Mouse (Mus musculus) embryo, embryonic 10 days (tissue): ENCODE measurements at regions not wholly inside any gene's neighbourhood (a gene's known extent, or its start where the extent isn't known, plus 50 kb on each side); places are given as distances from the start of the nearest gene placed in this dataset.

ENCODE experiments used
- DNase-seq: peaks from one replicate; pipeline ENCODE4 v3.0.0-alpha.2; 2015; ENCODE audit warnings: low spot score

DNA sequence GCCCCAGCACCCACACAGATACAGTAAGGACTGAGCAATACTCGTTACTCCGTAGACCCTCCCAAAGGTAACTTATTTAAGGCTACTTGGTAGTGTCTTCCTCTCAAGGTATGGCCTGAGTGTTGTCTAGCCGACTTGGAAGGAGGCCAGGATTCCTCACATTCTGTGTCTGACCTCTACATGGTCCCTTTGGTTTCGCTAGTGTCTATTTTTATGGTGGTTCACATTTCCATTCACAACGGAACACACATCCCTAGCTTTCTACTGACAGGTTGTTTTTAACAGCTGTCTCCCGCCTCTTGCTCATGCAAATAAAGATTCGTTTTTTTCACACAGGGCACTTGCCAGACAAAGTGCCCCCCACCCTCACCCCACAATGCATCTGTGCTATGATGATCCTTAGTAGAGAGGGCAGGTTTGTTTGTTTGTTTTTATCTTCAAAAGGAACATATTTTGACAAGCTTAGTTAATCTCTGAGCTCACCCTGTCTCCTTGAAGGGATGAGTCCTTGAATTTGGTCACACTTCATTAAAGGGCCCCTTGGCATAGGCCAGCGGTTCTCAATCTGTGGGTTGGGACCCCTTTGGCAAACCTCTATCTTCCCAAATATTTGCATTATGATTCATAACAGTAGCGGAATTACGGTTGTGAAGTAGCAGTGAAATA is 52.7 kb downstream of the Phlda1 start:
- no peak for DNase-seq

DNA sequence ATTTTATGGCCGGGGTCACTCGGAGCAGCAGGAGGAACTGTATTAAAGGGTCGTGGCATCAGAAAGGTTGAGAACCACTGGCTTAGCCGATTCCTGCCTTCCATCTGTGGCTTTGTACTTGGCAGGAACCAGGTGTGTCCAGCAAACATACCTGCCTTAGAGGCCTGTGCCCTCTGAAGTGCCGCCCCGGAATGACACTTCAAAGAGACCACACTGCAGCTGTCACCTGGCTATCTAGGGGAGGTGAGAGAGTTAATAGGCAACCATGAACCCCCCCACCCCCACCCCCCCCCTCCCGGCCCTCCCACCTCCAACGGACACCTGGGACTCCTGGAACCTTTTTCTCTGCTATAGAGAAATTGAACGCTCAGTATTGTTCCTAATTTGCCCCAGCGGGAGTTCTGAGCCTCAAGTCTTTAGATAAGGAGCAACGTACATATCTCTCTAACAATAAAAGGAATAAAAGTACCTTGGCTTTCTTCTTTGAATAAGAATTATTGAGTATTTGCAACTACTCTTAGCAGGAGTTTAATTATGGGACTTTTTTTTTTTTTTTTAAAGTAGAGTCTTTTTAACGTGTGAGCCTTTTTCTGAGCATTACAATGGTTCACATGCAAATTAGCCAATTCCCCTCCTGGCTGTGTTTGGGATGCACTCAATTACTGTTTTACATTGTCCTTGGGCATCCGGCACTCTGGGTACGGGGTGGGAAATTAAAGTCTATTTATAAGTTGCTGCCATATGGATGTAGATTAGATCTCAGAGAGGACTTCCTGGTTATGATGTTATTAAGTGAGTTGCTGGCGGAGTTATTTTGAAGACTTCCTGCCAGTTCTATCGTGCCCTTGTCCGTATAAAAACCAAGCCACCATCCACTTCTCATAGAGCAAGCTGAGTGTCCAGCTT is 53.5 kb downstream of the Phlda1 start:
- no peak for DNase-seq

DNA sequence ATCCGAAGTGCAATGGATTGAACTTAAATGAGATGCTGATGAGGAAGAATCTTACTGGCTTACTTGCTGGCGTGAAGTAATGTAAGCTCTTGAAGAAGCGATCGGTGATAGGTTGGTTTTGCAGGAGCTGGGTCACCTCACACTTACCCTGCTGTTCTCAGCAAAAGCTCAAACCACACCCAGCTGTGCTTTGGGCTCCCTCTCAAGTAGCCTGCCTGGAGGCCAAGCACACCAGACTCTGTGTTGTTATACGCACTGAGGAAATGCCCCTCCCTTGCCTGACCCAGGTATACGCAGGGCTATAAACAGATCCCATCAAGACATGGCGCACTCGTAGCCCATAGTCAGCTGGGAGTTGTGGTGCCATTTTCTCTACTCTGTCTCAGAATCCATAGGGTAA is 56.5 kb downstream of the Phlda1 start:
- DNase-seq, result no peak

DNA sequence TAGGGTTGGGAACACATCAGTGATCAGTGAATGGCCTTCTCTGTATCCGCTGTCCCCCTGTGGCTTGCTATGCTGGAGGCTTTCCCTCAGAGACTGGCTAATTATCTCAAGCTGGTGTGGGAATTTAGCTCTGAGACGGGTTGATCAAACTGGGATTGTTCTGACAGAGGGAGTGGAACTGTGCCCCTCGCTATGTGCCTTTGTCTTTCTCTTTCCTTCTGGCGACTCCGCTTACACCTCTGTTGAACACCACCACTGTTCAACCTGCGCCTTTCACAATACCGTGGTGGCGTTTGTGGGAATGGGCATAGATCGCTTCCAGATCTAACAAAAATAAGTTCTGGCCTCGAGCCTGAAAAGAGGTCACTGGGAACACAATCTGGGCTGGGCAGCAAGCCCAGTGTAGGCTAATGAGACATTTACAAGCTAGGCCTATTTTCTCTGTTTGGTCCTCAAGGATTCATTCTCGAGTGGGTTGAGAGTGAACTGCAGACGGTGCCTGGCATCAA is 60.8 kb downstream of the Phlda1 start:
- no peak for DNase-seq

DNA sequence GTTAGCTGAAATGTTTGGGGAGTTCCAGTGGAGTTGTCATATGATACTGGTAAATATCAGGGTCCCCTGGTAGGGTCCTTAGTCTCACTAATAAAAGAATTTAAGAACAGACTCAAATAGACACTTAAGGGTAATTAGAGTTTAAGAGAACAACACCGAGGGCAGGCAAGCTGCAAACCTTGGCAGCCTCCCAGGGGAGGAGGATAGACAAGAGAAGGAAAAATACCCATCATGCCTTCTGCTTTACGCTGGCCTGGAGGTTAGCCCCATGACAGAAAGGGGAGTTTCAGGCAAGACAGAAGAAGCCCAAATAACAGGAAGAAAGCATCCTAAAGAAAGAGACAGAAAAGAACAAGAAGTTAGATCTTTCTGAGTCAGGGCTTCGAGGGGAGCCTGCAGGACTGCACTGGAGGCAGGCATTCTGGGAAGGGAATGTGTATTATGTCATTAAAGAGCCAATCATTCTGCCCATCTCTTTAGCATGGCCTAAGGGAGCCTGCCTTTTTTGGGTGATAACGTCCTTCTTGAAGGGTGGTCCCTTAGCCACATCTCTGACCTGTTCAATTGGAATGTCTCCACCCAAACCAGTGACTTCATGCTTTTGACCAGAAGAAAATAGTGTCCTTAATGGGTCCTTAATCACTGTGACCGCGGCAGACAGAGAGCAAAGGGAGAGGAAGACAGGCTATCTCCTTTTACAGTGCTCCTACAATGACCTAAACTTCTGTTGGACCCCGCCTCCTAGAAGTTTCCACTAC is 64.6 kb downstream of the Phlda1 start:
- DNase-seq, result no peak

DNA sequence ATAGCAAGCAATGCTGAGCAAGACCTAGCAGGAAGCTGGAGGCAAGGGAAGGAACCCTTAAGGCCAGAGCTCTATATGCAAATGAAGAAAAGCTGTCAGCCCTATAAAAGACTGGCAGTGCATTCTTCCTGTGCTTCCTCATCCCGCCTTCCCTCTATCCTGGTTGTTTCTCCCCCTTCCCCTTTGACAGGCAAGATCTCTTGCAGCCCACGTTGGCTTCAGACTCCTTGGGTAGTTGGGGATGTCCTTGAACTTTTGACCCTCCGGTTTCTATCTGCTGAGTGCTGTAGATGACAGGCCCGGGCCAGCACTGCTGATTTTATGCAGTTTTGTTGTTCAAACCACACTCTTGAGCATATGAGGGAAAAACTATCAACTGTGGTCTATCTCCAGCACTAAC is 68.1 kb downstream of the Phlda1 start:
- no peak for DNase-seq

DNA sequence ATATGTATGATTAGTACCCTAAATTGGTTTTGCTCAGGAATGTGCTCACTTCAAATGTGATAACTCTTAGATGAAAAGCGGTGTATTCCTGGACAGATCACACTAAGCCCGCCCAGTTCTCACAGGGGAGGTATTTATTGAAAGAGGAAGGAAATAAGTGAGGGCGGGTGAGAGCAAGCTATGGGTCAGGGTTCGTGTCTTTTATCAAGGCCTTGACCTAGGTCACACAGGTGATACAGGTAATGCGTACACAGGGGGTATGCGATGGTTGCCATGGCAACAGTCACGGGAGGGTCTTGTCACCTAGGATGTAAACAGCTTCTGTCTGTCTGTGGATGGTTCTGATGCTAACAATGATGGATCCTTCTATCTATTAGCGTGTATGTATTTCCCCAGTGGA is 68.7 kb downstream of the Phlda1 start:
- DNase-seq, result no peak

DNA sequence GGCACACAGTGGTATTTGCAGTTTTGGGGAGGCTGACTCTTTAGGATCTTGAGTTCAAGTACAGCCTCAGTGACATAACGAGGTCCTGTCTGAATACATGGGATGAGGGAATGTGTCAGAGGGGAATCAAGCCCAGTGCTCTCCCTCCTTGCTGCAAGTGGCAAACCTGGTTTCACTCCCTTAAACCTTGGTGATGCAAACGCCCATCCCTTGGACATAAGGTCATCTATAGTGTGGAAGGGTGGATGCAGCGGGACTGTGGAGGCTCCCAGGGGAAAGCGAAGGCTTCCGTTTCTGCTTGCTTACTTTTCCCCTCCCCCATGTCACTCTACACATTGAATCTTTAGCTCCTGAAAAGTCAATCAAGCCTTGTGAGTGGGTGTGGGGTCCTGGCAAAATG is 69.2 kb downstream of the Phlda1 start:
- DNase-seq, result no peak

DNA sequence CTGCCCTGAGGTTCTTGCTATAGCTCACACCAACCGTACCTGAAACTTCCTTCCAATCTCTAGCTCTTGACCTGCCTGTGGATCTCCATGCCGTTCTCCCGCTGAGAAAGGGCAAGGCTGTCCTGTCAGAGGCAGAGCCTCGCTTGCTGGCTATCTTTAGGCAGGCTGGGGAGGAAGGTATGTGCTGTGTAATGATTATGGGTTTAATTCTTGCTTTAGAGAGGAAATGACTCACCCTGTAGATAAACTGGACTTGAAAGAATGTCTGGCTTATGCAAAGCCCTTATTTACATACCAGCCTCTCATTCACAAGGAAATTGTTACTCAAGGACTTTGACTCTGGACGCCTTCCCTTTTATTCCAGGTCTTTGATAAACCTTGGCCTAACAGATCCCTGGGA is 69.8 kb downstream of the Phlda1 start:
- DNase-seq, result no peak

DNA sequence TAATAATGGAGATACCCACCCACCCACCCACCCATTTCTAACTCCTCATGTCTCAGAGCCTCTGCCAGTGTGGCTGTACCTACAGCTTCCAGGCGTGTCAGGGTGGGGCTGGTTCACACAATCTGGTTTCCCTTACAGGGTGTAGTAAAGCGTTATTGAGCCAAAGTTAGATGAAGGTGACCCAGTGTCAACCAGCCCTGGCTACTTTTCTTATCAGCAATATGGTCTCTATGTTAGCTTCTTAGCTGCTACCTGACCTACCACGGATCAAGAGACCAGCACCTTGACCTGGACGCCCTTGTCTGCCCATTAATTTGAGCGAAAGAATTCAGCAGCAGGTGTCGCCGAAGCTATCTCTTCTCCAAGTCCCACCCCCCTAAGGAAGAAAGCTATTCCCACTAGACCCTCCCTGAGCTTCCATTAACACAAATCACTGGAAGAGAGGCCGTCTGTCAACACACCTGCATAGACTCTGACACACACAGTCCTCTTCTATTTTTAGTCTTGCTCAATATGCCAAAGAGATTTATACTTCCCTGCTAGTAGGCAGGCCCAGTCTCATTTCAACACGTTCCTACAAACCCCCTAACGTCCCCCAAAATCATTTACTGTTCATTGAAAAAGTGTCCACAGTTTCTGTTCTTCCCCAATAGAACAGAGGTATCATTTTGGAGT is 70.4 kb downstream of the Phlda1 start:
- no peak for DNase-seq

DNA sequence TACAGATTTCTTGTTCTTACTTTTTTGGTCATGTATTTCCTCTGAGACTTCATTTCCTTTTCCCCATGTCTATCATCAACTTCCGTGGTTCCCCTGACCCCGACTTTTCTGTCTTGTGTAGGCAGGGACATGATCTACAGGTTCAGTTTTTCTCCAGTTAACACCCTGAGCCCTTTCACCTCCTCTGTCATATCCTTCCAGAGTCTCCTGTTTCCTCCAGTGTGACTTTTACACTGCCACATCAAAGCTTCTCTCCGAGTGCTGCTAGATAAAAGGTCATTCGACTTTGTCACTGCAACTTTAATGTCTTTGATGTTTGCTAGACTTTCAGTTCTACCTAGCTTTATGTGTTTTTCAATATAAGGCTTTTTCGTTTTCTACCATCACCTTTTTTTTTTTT is 72.5 kb downstream of the Phlda1 start:
- no peak for DNase-seq

DNA sequence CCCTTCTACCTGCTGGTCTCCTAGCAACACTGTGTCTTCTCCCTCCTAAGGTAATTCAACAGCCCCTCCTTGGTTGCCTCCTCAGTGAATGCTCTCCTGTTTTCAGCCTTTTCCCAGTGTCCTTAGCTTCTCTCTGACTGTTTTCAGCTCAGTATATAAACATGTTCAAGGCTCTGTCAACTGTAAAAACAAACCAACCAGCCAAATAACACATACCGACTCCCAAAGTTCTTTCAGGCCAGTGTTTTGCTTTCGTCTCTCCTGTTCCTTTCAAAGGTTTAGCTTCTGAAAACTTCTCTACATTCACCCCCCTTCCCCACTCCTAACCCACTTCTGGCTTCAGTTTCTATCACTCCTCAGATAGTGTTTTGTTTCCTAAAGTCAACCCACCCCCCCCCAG is 73.4 kb downstream of the Phlda1 start:
- no peak for DNase-seq

DNA sequence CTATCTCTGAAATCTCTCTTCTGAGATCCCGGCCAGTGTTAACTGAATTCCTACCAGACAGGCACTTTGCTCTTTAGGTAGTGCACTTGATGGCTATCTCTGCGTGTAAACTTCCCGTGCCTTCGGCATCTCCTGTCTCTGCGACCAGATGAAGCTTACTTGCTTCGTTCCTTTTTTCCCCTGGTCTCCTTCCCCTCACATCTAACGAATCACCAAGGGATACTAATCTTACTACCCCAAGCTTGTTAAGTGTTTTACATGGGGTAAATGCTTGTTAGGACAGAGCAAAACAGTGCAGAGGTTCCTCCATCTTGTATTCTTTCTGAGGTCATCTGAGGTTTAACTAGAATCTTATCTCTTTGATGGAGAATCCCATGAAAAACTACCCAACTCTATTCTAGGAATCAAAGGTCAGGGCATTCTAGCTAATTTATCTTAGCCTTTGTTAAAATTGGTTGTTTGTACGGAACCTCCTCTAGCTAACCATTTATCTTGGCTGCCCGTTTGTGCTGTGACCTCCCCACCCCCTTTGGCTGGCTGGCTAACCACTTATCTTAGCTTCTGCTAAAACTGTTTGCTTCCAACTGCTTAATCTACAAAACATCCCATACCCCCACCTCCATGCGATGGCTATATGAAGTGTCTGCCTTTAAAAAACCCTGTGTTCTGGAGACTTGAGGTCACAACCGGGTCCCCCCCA is 74.5 kb downstream of the Phlda1 start:
- no peak for DNase-seq

DNA sequence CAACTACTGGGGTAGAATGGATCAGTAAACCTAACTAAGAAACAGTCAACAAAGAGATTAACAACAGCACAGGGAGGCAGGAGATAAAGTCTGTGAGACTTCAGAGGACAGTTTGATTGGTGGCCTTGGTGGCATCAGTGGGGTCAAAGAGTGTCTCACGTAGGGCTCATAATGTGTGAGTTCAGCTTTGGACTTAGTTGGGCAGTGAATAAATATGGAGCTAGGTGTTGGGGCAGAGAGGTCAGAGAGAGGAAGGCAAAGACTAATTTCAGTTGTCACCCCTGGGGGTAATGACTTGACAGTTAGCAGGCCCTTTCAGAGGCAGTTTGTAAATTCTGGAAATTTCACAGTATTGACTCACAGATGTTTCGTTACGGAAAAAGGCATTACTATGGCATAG is 75.8 kb downstream of the Phlda1 start:
- no peak for DNase-seq

DNA sequence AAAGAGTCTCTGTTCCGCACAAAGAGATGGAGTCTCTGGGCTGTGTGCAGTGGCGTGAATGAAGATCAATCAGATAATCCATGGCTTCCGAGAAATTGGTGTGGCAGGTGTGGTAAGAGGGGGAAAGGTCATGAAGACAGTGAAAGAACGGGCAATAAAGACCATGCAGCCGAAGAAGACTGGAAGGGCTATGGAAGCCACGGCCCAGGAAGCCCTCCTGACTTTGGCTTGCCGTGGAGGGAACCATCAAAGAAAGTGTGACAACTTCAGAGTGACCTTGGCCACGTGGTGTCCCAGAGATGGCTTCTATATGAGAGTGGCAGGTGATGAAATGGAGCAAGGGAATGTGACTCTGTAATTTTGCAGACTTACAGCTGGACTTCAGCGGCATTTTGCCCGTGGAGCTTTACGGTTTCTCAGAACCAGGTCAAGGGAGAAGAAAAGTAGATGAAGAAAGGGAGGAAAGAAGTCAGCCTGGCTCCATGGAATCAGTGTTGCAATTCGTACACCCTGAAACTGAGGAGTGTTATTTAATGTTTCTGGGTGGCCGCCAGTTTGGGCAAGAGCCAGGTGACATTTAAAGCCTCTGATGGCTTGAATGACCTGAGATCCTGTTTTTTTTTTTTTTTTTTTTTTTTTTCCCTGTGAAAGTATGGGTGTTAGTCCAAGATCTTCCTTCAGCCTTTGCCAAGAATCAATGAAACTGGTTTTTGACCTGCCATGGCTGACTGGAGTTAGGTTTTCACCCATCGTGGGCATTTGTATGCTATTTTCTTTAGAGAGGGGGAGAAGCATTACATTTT is 76.4 kb downstream of the Phlda1 start:
- DNase-seq, result no peak

DNA sequence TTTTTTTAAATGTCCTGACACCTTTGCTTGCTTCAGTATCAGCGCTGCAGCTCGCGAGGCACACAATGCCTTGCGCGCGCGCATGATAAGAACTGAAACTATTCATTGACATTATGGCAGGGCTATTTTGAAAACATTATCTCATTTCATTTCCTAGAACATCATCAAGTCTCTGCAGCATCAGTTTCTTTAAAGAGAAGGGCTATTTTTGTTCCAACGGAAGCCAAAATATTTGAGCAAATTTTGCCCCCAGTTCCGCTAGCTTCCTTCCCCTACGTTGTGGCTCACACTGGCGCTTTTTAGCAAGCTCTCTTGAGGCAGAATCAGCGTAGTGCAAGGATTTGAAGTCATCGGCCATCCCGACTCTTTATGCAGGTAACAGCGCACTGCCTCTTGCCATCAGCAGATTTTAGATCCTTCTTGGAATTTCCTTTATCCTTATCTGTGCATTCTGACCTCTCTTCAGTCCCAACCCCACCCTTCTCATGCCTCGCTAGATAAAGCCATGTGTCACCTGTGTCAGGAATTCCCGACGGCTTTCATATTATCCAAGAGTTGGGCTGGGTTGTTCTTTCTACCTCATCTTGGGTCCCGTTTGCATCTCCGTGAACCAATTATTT is 77.1 kb downstream of the Phlda1 start:
- no peak for DNase-seq

DNA sequence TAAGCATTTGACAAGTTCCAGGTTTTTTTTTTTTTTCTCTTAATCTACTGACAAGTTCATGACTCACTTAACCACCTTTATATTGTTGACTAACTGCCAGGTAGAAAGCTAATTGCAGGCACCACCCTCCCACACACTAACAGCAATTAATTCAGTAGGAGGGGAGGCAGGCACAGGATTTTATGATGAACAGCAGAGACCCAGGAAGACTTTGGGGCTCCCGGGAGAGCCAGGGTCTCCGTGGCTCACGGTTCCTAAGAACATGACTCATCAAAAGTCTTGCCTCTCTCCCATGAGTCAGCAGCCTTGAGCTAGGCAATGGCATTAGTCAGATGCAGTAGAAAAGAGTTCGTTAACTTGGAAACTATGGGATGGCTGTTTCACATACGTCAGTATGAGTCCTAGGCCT is 77.7 kb downstream of the Phlda1 start:
- DNase-seq, result no peak

DNA sequence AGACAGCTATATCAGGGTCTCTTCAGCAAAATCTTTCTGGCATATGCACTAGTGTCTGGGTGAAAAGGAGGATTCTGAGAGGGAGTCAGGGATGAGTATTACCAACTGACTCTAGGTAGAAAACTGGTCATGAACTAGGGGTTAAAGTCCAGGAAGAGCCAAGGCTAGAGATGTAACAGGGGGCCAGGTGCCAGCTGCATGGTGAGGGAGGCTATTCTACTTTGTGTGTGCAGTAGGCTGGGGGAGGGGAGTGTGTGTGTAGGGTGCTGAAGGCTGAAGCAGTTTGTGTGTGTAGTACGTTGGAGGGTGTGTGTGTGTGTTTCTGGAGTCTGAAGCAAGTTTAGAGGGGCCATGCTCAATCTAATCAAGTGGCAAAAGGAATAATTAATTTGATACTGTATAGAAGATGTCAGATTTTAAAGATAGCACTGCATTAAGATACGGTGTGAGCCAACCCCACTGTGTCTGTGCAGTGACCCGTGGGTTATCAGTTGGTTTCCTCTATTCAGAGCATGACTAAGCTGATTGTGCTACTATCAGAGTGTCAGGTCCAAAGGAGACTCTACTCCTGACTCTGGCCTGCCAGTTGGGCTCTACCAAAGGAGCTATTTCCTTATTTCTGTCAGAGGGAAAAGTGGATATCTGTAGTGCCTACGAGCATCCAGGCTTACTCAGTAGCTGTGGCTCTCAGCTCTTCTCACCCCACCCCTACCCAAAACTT is 82.0 kb downstream of the Phlda1 start:
- DNase-seq, result no peak

DNA sequence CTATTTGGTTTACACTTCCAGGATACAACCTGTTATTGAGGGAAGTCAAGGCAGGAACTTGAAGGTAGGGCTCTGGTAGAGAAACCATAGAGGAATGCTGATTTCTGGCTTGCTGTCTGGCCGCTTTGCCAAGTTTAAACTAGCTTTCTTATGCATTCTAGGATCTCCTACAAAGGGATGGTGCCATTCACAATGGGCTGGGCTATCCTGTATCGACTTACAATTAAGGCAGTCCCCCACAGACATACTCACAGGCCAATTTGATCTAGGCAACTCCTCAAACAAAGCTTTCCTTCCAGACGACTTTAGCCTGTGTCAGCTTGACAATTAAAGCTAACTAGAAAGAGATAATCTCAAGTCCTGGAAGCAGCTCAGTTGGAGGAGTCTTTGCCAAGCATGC is 83.1 kb downstream of the Phlda1 start:
- no peak for DNase-seq
